Mouse (Mus musculus) layer of hippocampus, adult 11-12 months (tissue): ENCODE results near the gene Chd5.
A peak's percentile ranks its signal among the peaks of the same experiment; 100 is the strongest.

Source experiments
- DNase-seq: peaks from one replicate; pipeline ENCODE4 v3.0.0; 2022; ENCODE audit warnings: low spot score

Chd5 gene

GRCm38 (mm10) chr4:152338419-152339292, at the start of gene Chd5:
TSS of gene Chd5 (plus strand) at chr4:152338651.
- no peak for DNase-seq

GRCm38 (mm10) chr4:152290385-152290784, 48.1 kb upstream of the Chd5 start:
- no peak for DNase-seq

DNA sequence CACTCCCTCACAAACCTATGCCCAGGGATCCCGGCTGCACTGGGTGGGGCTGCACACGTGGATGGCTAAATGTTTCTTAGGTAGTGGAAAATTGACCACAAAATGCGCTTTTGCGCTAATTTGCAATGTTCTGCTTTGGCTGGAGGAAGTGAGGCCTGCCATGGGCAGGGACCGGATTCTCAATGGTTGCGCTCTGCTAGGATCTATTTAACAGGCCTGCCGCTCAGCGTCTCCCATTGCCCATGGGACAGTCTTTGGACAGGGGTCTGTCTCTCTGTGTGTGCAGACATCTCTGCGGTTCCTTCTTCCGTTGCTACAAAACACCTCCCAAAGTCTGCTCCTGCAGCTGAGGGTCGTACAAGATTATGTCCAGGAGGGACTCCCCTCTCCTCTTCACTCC, 47.5 kb upstream of the Chd5 start:
- no peak for DNase-seq

DNA sequence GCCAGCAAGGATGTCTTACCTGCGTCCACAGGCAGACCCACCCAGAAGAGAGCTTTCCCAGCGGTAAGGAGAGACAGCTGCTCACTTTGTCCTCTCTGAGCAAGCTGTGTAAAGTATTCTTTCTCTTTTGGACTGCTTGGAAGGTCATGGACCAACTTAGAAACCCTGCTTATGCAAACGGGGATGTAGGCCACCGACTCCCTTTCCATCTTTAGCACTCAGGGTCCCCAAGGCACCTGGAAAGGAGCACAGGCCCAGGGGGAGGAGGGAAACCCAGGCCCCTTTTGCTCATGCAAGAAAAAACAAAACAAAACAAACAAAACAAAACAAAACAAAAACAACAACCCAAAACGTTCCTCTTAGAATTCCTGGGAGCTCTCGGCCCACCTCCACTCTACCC, 46.9 kb upstream of the Chd5 start, which contains the start of gene Hes3:
Hes3 (minus strand) TSS at position 101 of the 400 bp plus-strand sequence.
- DNase-seq = no peak

GRCm38 (mm10) chr4:152292102-152292765, 46.2 kb upstream of the Chd5 start:
- no peak for DNase-seq

DNA sequence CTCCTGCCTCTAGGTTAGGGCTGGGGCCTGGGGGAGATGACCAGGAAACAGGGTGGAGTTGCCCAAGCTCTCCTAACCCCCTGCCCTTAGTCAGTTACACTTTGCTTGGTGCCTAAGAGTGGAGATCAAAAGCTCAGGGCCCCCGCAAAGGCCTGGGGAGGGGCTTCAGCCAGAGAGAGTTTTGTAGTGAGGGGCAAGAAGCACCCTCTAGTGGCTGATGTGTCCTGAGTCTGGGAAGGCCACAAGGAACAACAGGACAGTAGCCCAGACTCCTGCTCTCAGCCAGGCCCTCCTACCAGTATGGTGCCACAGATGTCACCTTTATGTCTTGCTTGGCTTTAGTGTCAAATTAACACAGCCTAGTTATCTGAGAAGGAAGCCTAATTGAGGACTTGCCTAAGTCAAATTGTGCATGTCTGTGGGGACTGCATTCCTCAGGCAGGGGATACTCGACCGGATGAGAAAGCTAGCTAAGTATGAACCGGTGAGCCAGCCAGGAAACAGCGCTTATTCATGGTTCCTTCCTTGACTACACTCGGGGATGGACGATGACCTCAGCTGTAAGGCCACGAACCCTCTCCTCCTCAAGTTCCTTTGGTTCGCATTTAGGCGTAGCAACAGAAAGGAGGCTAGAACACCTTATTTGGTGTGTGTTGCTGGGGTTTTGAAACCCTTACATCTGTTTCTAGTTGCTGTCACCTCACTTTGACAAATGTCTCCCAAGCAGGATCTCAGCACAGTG, 44.1 kb upstream of the Chd5 start:
- no peak for DNase-seq

DNA sequence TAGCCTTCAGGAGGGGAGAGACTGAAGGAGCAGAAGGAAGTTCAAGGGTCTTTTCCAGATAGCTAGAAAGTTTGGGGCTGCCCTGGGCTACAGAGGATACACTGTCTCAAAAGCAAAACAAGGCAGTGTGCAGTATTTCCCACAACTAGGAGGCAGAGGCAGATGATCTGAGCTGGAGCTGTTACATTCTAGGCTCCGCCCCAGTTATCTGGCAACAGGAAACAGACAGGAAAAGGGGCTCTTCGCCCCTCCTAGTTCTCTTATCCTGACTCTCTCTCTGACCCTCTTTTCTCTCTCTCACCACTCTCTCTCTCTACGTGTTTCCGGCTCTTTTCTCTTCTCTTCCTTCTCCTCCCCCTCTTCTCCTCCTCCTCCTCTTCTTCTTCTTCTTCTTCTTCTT, 42.5 kb upstream of the Chd5 start:
- no peak for DNase-seq

GRCm38 (mm10) chr4:152296371-152296770, 42.1 kb upstream of the Chd5 start:
- DNase-seq = no peak

GRCm38 (mm10) chr4:152296874-152297861, 41.3 kb upstream of the Chd5 start, which contains the start of gene Icmt:
TSS of gene Icmt (plus strand) at chr4:152297227.
- peak; percentile 99 for DNase-seq

DNA sequence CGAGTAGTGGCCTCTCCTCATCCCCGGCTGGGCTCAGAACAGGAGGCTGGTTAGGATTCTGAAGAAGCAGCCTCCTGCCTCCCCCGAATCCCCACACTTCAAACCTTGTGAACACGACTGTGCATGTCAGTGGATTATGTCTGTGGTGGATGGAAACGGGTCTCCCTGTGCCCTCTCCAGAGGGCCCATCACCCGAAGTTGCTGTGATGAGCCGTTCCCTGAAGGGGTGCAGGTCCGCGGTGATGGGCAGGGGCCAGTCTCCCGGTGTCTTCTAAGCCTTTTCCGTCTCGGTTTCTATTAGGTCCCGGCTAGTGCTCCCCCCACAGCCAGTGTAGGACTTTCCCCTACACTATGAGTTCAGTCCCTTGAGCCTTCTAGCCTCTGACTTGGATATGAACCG, 39.6 kb upstream of the Chd5 start:
- DNase-seq = no peak

- no peak for DNase-seq
Measured at GRCm38 (mm10) chr4:152300375-152300774, 38.1 kb upstream of the Chd5 start.

- no peak for DNase-seq
Measured at GRCm38 (mm10) chr4:152302012-152302411, 36.4 kb upstream of the Chd5 start.

- no peak for DNase-seq
Measured at GRCm38 (mm10) chr4:152303172-152303571, 35.3 kb upstream of the Chd5 start.

- DNase-seq = no peak
Measured at GRCm38 (mm10) chr4:152304685-152305084, 33.8 kb upstream of the Chd5 start.

GRCm38 (mm10) chr4:152305991-152306390, 32.5 kb upstream of the Chd5 start:
- DNase-seq = no peak

DNA sequence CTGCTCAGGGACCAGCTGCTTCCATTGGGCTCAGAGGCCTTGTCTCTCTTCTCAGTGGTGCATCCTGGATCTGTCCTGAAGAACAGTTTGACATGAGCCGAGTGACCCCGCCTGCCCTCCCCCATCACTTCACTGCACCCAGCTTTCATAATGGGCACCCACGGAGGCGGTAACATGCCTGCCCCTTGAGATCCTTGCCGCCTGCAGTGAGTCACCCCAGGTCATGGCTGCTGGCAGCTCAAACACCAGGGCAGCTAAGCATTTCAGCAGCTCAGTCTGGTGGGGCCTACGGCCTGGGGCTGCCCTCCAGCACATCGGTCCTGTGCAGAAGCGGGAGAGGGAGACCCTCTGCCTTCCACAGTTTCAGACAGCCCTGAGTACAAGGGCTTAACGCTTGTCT, 30.9 kb upstream of the Chd5 start:
- no peak for DNase-seq

DNA sequence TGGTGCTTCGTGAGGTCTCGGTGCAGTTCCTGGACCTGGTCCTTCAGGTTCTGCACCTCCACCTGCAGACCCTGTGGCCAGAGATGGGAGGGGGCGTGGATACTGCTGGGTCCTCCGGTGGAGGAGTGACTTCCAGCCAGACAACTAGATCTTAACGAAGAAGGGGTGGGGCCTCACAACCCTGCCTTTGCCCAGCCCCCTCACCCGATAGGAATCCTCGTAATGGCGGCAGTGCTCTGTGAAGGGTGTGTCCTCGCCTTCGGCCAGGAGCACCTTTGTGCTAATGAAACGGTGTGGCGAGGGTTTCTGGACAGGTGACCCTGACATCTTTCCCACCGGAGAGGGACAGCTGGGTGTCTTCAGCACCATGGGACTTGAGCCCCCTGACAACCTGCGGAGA, 26.3 kb upstream of the Chd5 start:
- no peak for DNase-seq

GRCm38 (mm10) chr4:152313211-152313632, 25.2 kb upstream of the Chd5 start:
- no peak for DNase-seq

- DNase-seq = no peak
Measured at GRCm38 (mm10) chr4:152313934-152314333, 24.5 kb upstream of the Chd5 start.

GRCm38 (mm10) chr4:152315498-152316213, 22.8 kb upstream of the Chd5 start:
- DNase-seq = no peak

DNA sequence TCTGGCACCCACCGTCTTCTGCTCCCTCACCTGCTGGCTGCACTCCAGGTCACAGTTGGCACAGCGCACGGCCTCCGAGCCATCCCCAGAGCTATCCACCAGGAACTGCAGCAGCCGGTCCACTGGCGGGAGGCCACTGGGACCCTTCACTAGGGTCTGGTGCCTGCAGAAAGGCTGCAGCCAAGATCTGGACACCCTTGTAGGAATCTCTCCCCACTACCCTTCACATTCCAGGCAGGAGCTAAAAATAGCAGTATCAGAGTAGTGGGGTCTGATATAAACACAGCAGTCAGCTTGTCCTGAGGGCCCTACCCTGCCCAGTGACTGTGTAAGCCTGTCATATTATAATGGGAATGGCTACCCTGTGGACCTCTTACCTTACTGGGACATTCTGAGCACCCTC, 20.8 kb upstream of the Chd5 start:
- DNase-seq = no peak
